Mouse (Mus musculus) cerebral cortex, adult 2 months (tissue): ENCODE measurements around the gene Lancl3.

Experiments used
- WGBS: fragments of 180-500 bp; shearing (Covaris S2); methylation state at CpG from one replicate; pipeline ENCODE4 v1.1.7; 2018; 5-methylcytosine and 5-hydroxymethylcytosine counted together

Lancl3 gene

GRCm38 (mm10) chrX:9259267-9259666 lies 59.6 kb downstream of the Lancl3 start:
- WGBS, result 72% methylated on average over 1 of the region's 1 CpGs

GRCm38 (mm10) chrX:9271112-9271511 lies 71.4 kb downstream of the Lancl3 start:
- 53% methylated on average over 3 of the region's 3 CpGs for WGBS

- WGBS, result 11% methylated on average over 8 of the region's 8 CpGs
Measured at GRCm38 (mm10) chrX:9271947-9272459, 72.3 kb downstream of the Lancl3 start.

GRCm38 (mm10) chrX:9272460-9273361 lies 73.0 kb downstream of the Lancl3 start, which contains the start of gene Xk:
Gene Xk (plus strand): TSS chrX:9272756.
- 5% methylated on average over 69 of the region's 94 CpGs for WGBS

GRCm38 (mm10) chrX:9273377-9274002 lies 73.8 kb downstream of the Lancl3 start:
- 43% methylated on average over 12 of the region's 12 CpGs for WGBS

- 74% methylated on average over 8 of the region's 8 CpGs for WGBS
Measured at GRCm38 (mm10) chrX:9274321-9274720, 74.6 kb downstream of the Lancl3 start.

GRCm38 (mm10) chrX:9283464-9283863 lies 83.8 kb downstream of the Lancl3 start, which contains the start of gene H2al1m:
Gene H2al1m (plus strand): TSS chrX:9283764.
- WGBS, result no CpG with 5 or more reads among the region's 1 CpGs

- WGBS, result 95% methylated on average over 4 of the region's 4 CpGs
Measured at GRCm38 (mm10) chrX:9293140-9293829, 93.6 kb downstream of the Lancl3 start.

GRCm38 (mm10) chrX:9298413-9298864 lies 98.7 kb downstream of the Lancl3 start:
- 92% methylated on average over 5 of the region's 5 CpGs for WGBS

GRCm38 (mm10) chrX:9302791-9303190 lies 103.1 kb downstream of the Lancl3 start:
- WGBS, result 88% methylated on average over 5 of the region's 5 CpGs

- WGBS, result 85% methylated on average over 1 of the region's 1 CpGs
Measured at GRCm38 (mm10) chrX:9303455-9303854, 103.8 kb downstream of the Lancl3 start.
